Mouse (Mus musculus) testis, adult 2 months (tissue): ENCODE measurements around the gene Hist2h3b.

Source experiments
- CTCF ChIP-seq: fragments of 200-500 bp; IDR thresholded peaks from 2 replicates; pipeline ENCODE4 v1.5.1; 2012; ENCODE audit warnings: low read depth, mild to moderate bottlenecking, inconsistent platforms, low read length, moderate library complexity; ENCODE audit not compliant: control insufficient read depth, insufficient read depth, insufficient replicate concordance
- POLR2A ChIP-seq: fragments of 200-500 bp; IDR thresholded peaks from 2 replicates; pipeline ENCODE4 v1.6.1; 2012; ENCODE audit warnings: low read depth, mild to moderate bottlenecking, inconsistent platforms, low read length, moderate library complexity; ENCODE audit not compliant: control insufficient read depth

DNA sequence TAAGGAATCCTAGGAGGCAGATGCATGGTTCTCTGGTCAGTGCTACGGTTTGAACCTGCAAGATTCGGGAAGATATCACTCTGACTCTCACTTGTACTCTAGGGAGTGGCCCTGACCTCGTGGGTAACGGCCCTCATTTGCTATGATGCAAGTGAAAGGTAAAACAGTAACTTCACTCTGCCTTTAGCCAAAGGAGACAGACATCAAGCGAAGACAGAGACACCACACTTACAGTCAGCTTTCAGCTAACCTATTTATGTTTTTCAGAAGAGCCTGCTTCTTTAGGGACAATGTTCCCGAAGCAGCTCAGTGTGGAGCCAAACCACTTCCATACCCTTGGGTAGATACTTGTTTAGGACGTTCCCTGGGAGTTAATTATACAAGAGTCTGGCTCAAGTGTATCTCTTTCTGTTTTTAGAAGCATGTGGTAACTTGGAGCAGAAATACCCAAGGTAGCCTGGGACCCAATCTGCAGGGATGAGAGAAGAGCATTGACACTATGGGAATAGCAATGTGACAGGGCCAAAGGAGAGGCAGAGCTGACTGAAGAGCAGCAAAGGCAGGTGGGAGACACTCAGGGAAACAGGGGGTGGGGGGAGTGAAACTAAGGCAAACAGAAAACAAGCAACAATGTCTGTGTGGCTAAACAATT lies 24.4 kb upstream of the Hist2h3b start:
- TF ChIP-seq POLR2A: no peak
- TF ChIP-seq CTCF: no peak
